Mouse (Mus musculus) E14TG2a.4 (cell line): ENCODE results near the gene Prkcd.
A peak's percentile ranks its signal among the peaks of the same experiment; 100 is the strongest.

Source experiments
- H3K27me3 ChIP-seq: 2 replicates; pipeline ENCODE4 v1.6.1; 2014; ENCODE audit warnings: low read length, control low read depth; ENCODE audit not compliant: insufficient read depth
- H3K36me3 ChIP-seq: 2 replicates; pipeline ENCODE4 v1.6.1; 2014; ENCODE audit warnings: low read length, control low read depth; ENCODE audit not compliant: insufficient read depth
- H3K4me1 ChIP-seq: replicated peaks from 2 replicates; pipeline ENCODE4 v1.6.1; 2014; ENCODE audit warnings: low read depth, low read length, control low read depth
- H3K4me3 ChIP-seq: replicated peaks from 2 replicates; pipeline ENCODE4 v1.5.1; 2014; ENCODE audit warnings: mild to moderate bottlenecking, low read length
- H3K9me3 ChIP-seq: 2 replicates; pipeline ENCODE4 v1.6.1; 2014; ENCODE audit warnings: low read length, control low read depth
- CTCF ChIP-seq: conservative IDR thresholded peaks from 2 replicates; pipeline ENCODE4 v1.5.1; 2014; ENCODE audit warnings: low read length
- NANOG ChIP-seq: IDR thresholded peaks from 2 replicates; pipeline ENCODE4 v1.6.1; 2014; ENCODE audit warnings: borderline replicate concordance, low read length, mixed read lengths
- POU5F1 ChIP-seq: IDR thresholded peaks from 2 replicates; pipeline ENCODE4 v1.6.1; 2014; ENCODE audit warnings: low read length, borderline replicate concordance

The Prkcd gene

GRCm38 (mm10) chr14:30654691-30655228, 28.8 kb upstream of the Prkcd start:
- no peak for TF ChIP-seq CTCF
- no peak for TF ChIP-seq NANOG
- TF ChIP-seq POU5F1: no peak

DNA sequence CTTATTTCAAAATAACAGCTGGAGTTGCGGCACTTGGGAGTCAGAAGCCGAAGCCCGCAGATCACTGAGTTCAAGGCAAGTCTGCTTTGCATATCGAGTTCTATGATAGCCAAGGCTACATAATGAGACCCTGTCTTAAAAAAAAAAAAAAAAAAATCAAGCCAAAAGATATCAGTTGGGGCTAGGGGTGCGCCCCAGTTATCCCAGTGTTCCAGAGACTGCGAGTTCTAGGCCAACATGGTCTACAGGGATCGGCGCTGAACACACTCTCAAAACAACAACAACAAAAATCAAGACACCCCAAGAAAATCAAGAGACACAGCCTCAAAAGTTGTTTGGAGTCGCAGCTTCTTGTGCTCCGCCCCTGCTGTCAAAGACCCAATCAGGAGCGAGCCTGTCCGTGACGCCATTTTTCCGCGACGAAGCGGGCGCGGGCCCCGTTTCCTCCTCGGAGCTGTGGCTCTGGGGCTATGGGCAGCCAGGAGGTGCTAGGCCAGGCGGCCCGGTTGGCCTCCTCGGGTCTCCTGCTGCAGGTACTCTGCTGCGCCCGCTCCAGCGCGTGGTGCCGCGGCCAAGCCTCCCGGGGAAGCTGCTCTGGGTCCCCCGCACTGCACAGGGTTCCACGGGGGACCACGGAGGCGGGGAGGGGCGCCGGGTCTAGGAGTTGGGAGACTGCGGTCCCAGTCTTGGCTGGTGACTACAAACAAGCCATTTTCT, 28.1 kb upstream of the Prkcd start, which contains the start of gene Rft1:
Rft1 (plus strand) TSS at position 418 of the 717 bp plus-strand sequence.
- H3K4me3 ChIP-seq: peak within 1 kb of the TSS; percentile 92
- peaks cover 14% of the 10 kb centered on the region for H3K36me3 ChIP-seq
- no peaks in the 10 kb centered on the region for H3K27me3 ChIP-seq
- TF ChIP-seq NANOG: no peak
- TF ChIP-seq CTCF: no peak
- no peak for TF ChIP-seq POU5F1
- H3K9me3 ChIP-seq: no peaks in the 10 kb centered on the region
- H3K4me1 ChIP-seq: peaks cover 50% of the 10 kb centered on the region

More at GRCm38 (mm10) chr14:30654691-30655228, 28.8 kb upstream of the Prkcd start:
- Histone ChIP-seq H3K27me3 (no peaks in the 10 kb centered on the region), H3K36me3 (peaks cover 21% of the 10 kb centered on the region), H3K4me1 (peaks cover 56% of the 10 kb centered on the region), H3K9me3 (no peaks in the 10 kb centered on the region), H3K4me3 (peak overlapping the region; percentile 92)

- H3K4me3 ChIP-seq: no peak overlapping the region
- no peak for TF ChIP-seq POU5F1
- TF ChIP-seq CTCF: no peak
- TF ChIP-seq NANOG: no peak
- peaks cover 18% of the 10 kb centered on the region for H3K4me1 ChIP-seq
- no peaks in the 10 kb centered on the region for H3K27me3 ChIP-seq
- no peaks in the 10 kb centered on the region for H3K36me3 ChIP-seq
- H3K9me3 ChIP-seq: no peaks in the 10 kb centered on the region
These were observed 25.0 kb upstream of the Prkcd start for GRCm38 (mm10) chr14:30650969-30651368.

DNA sequence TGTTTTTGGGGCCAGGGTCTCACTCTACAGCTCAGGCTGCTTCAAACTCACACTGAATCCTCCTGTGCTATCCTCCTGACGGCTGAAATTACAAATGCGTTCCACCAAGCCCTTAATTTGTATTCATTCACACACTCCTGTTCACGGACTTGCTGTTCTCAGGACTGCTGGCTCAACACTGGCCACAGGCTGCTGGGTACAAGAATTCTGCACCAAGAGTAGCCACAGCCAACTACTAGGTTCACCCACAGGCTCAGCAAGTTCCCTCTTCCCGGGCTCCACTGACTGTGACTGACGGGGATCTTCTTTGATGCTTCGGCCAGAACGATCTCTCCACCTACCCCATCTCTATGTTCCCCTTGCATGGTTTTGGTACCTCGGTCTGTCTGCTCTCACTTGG, 23.7 kb upstream of the Prkcd start:
- no peaks in the 10 kb centered on the region for H3K9me3 ChIP-seq
- no peaks in the 10 kb centered on the region for H3K36me3 ChIP-seq
- H3K27me3 ChIP-seq: no peaks in the 10 kb centered on the region; the same call in 1 of the 2 replicates
- H3K4me1 ChIP-seq: peaks cover 8% of the 10 kb centered on the region
- TF ChIP-seq NANOG (no peak), POU5F1 (no peak), CTCF (no peak)
- H3K4me3 ChIP-seq: no peak overlapping the region

DNA sequence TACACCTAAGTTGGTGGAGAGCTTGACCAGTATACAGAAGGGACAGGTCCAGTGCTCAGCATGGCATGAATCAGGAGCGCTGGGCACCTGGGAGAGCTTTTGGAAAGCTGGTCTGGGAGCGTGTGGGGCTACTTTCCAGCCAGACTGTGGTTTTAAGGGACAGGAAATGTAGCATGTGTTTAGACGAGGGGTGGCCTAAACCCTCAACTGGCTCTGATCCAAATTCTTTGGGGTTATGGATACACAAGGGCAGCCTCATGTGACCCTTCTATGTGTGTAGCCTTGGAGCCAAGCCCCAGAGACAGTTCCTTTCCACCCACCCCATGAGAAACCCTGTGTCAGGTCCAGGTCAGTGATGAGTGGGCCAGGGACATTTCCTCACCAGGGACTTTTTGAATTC, 22.5 kb upstream of the Prkcd start:
- Histone ChIP-seq H3K4me3 (no peak overlapping the region), H3K36me3 (no peaks in the 10 kb centered on the region), H3K4me1 (peaks cover 2% of the 10 kb centered on the region; the same call in 1 of the 2 replicates), H3K27me3 (no peaks in the 10 kb centered on the region; the same call in 1 of the 2 replicates), H3K9me3 (no peaks in the 10 kb centered on the region)
- TF ChIP-seq POU5F1 (no peak), NANOG (no peak), CTCF (no peak)

DNA sequence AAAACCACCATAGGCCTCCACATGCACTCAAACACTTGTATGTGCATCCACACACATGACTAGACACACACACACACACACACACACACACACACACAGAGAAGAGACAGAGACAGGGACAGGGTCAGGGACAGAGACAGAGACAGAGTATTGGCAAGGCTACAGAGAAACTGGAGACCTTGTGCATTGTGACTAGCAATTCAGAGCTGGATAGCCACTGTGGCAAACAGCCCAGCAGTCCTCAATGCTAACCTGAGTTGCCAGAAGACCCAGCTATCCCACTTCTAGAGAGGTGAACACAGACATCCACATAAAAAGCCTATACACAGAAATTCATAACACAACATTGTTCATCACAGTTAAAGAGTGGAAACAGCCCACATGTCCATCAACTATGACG, 20.5 kb upstream of the Prkcd start:
- TF ChIP-seq CTCF: no peak
- TF ChIP-seq NANOG: no peak
- no peak for TF ChIP-seq POU5F1
- Histone ChIP-seq H3K4me1 (no peaks in the 10 kb centered on the region), H3K27me3 (peaks cover 4% of the 10 kb centered on the region; the same call in 1 of the 2 replicates), H3K36me3 (no peaks in the 10 kb centered on the region), H3K9me3 (no peaks in the 10 kb centered on the region), H3K4me3 (no peak overlapping the region)

- TF ChIP-seq CTCF (no peak), NANOG (no peak), POU5F1 (no peak)
- peaks cover 4% of the 10 kb centered on the region; the same call in 1 of the 2 replicates for H3K27me3 ChIP-seq
These were observed 19.1 kb upstream of the Prkcd start for GRCm38 (mm10) chr14:30645066-30645465.

GRCm38 (mm10) chr14:30644026-30644425, 18.0 kb upstream of the Prkcd start:
- Histone ChIP-seq H3K36me3 (no peaks in the 10 kb centered on the region), H3K9me3 (no peaks in the 10 kb centered on the region), H3K4me3 (no peak overlapping the region), H3K27me3 (peaks cover 5% of the 10 kb centered on the region; the same call in 1 of the 2 replicates), H3K4me1 (no peaks in the 10 kb centered on the region)
- TF ChIP-seq NANOG (no peak), POU5F1 (no peak), CTCF (no peak)

More at GRCm38 (mm10) chr14:30645066-30645465, 19.1 kb upstream of the Prkcd start:
- Histone ChIP-seq H3K4me1 (no peaks in the 10 kb centered on the region), H3K36me3 (no peaks in the 10 kb centered on the region), H3K4me3 (no peak overlapping the region), H3K9me3 (no peaks in the 10 kb centered on the region)
